In the genomic region with DNA sequence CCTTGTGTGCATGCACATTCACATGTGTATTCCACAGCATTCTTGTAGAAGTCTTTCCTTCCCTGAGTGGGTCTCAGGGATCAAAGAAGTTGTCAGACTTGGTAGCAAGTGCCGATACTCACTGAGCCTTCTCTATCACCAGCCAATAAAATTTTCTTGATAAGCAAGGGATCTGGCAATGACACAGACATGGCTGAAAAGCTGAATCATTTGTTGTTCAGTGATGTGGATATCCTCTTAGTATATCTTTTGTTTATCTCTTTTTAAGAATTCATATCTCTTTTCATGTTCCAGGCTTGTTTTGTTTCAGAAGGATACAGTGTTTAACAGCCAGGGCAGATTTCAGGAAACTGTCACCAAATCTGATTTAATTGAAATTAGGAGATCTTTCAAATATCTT, we compare ENCODE assay signal across 39 mouse cellular contexts. TPM values are rescaled to one million over a fixed set of nuclear protein-coding genes. Genes with fewer than 3 reads are reported as not detected.
"Had no signal": no experiment of that assay in that cellular context is flagged by ENCODE, and none has a peak within 500 bp of the region (broad histone marks: within the 10 kb centered on the region; RNA-seq: fewer than 3 reads in every experiment).

No protein-coding gene starts in this region.

- H3K9me3 ChIP-seq: heart, embryonic 10.5 days; heart, embryonic 12.5 days; heart, embryonic 13.5 days; heart, embryonic 15.5 days; hindbrain, embryonic 10.5 days; hindbrain, embryonic 12.5 days; hindbrain, embryonic 13.5 days; hindbrain, embryonic 15.5 days; intestine, embryonic 15.5 days; kidney, embryonic 15.5 days had no signal

- ATAC-seq: hindbrain, embryonic 16.5 days; hindbrain, postnatal 0 days; inflammation-experienced regulatory T-cells, adult 6 months; intestine, embryonic 15.5 days; intestine, embryonic 16.5 days; intestine, postnatal 0 days had no signal

- H3K9ac ChIP-seq: heart, embryonic 12.5 days; heart, embryonic 13.5 days; heart, embryonic 15.5 days; hindbrain, embryonic 12.5 days; hindbrain, embryonic 13.5 days; hindbrain, embryonic 14.5 days; hindbrain, embryonic 15.5 days; intestine, embryonic 15.5 days; kidney, embryonic 15.5 days had no signal

- H3K4me3 ChIP-seq: heart, embryonic 10.5 days; heart, embryonic 12.5 days; heart, embryonic 13.5 days; heart, embryonic 15.5 days; hindbrain, embryonic 10.5 days; hindbrain, embryonic 12.5 days; hindbrain, embryonic 13.5 days; hindbrain, embryonic 15.5 days; intestine, embryonic 15.5 days; kidney, embryonic 15.5 days; layer of hippocampus, adult 2 months had no signal

- DNase-seq: heart, postnatal 10 days; heart, postnatal 14 days; heart, postnatal 36 days; heart, postnatal 4 days; kidney, adult 11 months; kidney, adult 18-20 months; kidney, adult 2 months; kidney, adult 8-10 months; kidney, adult 9 months; kidney, postnatal 10 days; kidney, postnatal 14 days; kidney, postnatal 25 days; kidney, postnatal 36 days; kidney, postnatal 4 days; layer of hippocampus, adult 9-11 months; layer of hippocampus, postnatal 36 days had no signal

- H3K4me1 ChIP-seq: intestine, embryonic 15.5 days had no signal

- H3K27ac ChIP-seq: heart, embryonic 10.5 days; heart, embryonic 13.5 days; heart, embryonic 15.5 days; hindbrain, embryonic 10.5 days; hindbrain, embryonic 12.5 days; hindbrain, embryonic 13.5 days; hindbrain, embryonic 14.5 days; hindbrain, embryonic 15.5 days; hindbrain, postnatal 0 days; intestine, embryonic 15.5 days; kidney, embryonic 15.5 days; kidney, postnatal 0 days; layer of hippocampus, adult 2 months had no signal

- H3K27me3 ChIP-seq: heart, embryonic 15.5 days; hindbrain, embryonic 12.5 days; hindbrain, embryonic 13.5 days; hindbrain, embryonic 15.5 days; intestine, embryonic 15.5 days; kidney, embryonic 15.5 days had no signal

- H3K4me2 ChIP-seq: heart, embryonic 11.5 days; heart, embryonic 12.5 days; heart, embryonic 13.5 days; heart, embryonic 15.5 days; hindbrain, embryonic 12.5 days; hindbrain, embryonic 13.5 days; hindbrain, embryonic 14.5 days; hindbrain, embryonic 15.5 days; intestine, embryonic 15.5 days; kidney, embryonic 15.5 days had no signal

- H3K36me3 ChIP-seq: heart, embryonic 10.5 days; heart, embryonic 12.5 days; heart, embryonic 13.5 days; heart, embryonic 15.5 days; hindbrain, embryonic 10.5 days; hindbrain, embryonic 12.5 days; hindbrain, embryonic 13.5 days; hindbrain, embryonic 15.5 days; intestine, embryonic 15.5 days; kidney, embryonic 15.5 days had no signal

RNA-seq across cellular contexts. Expression of gene Gm20503, which starts 4.3 kb away (rescaled TPM):
- total RNA-seq: hematopoietic stem cell, adult 5-6 weeks; hindbrain, postnatal 0 days had no signal
- polyA plus RNA-seq: inflammation-experienced regulatory T-cells, adult 6 months; kidney, adult 2 months; large intestine, adult 2 months had no signal

RNA-seq across cellular contexts. Expression of gene Zkscan16, which starts 55.3 kb away (rescaled TPM):
- total RNA-seq: heart, postnatal 14 days; heart, postnatal 25 days; heart, postnatal 36 days; hematopoietic stem cell, adult 5-6 weeks had no signal
- polyA plus RNA-seq: heart, embryonic 16.5 days; inflammation-experienced regulatory T-cells, adult 6 months had no signal
